Mouse (Mus musculus): ENCODE measurements around the gene C8a.

- TF ChIP-seq POLR2AphosphoS2 (IDR thresholded peaks at IDR 0.05; ENCODE audit: insufficient read length, low read depth): no peak
- no peak for TF ChIP-seq CEBPB (IDR thresholded peaks at IDR 0.05; ENCODE audit: insufficient read depth, poor library complexity, severe bottlenecking)
- no peak for TF ChIP-seq MAX (IDR thresholded peaks at IDR 0.05; ENCODE audit: low read depth)
- TF ChIP-seq REST (IDR thresholded peaks at IDR 0.05; ENCODE audit: insufficient read depth, insufficient read length): no peak
- TF ChIP-seq E2F4 (IDR thresholded peaks at IDR 0.05; ENCODE audit: insufficient read depth): no peak
- TF ChIP-seq POLR2A (IDR thresholded peaks at IDR 0.05; ENCODE audit: insufficient read length, low read depth): no peak
- TF ChIP-seq SRF (IDR thresholded peaks at IDR 0.05; ENCODE audit: control insufficient read depth, insufficient read length, low read depth): no peak
- TF ChIP-seq USF1 (IDR thresholded peaks at IDR 0.05; ENCODE audit: low read depth): no peak
- TF ChIP-seq MYOG (IDR thresholded peaks at IDR 0.05; ENCODE audit: control insufficient read depth in 1 of 3, insufficient read depth in 1 of 3, insufficient read length in 2 of 3, low read depth in 2 of 3): no peak
- TF ChIP-seq MYOD1 (IDR thresholded peaks at IDR 0.05; ENCODE audit: control insufficient read depth in 1 of 3, insufficient read length in 2 of 3, low read depth in 2 of 3): no peak
- no peak for TF ChIP-seq TCF12 (IDR thresholded peaks at IDR 0.05; ENCODE audit: insufficient read depth, poor library complexity, severe bottlenecking)
- TF ChIP-seq TCF3 (IDR thresholded peaks at IDR 0.05; ENCODE audit: insufficient read length, low read depth): no peak
Observed at GRCm38 (mm10) chr4:104925383-104925782, 49.2 kb upstream of the C8a start.

All from myocyte (in vitro differentiated cells).